Mouse (Mus musculus) c-Kit-positive CD71-negative TER-119-negative erythroid progenitor cells, embryonic 14.5 days (primary cell): ENCODE data around the gene Cyp2c23.

Experiments used
- DNase-seq: peaks from one replicate; pipeline ENCODE4 v3.0.0-alpha.2; 2013; ENCODE audit warnings: low read depth

Gene Cyp2c23

DNA sequence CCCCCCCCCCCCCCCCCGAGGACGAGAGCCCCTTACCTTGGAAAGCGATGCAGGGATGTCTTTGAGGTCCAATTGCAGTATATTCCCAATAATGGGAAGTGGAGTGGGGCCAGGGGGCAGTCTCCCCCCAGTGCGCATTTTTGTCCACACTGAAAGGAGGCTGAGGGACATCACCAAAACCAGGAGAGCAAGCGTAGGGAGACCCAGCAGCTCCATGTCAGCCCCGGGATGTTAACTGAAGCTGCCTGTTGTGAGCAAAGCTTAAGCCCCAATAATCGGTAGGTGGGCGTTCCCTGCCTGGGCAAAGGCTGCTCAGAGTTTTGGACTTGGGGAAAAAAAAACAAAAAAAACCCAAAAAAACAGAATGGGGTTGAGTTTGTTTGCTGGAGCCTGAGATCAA lies at the start of gene Cyp2c23:
Gene Cyp2c23, minus strand, starts transcription at position 237 of the 400 bp plus-strand sequence.
- no peak for DNase-seq

DNA sequence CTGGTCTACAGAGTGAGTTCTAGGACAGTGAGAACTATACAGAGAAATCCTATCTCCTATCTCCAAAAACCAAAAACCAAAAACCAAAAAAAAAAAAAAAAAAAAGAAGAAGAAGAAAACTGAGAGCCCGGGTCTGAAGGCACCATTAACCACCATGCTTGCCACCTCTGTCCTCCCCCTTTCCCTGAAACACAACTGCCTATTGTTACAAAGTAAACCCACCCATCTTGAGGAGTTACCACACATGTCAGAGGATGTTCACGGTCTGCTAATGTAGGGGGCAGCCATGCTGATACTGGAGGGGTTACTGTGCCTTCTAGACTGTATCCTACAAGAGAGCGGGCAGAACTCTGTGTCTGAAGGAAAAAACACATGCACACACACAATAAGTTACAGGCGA lies 48.0 kb upstream of the Cyp2c23 start:
- no peak for DNase-seq

DNA sequence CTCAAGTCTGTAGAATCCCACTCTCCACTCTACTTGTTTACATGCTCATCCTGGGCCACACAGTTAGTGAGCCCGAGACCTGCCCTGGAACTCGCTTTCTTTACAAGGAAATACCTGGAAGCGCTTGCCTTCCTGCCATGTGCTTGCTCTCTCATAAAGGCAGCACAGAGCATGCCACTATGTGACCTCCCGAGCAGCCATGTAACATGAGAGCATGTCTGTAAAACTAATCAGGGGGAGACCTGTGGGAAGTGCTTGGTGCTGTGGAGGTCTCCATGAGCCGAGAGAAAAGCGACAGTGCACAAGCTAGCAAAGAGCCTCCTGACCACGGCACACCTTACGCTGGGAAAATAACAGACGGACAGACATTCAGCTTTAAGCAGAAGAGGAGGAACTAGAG lies 47.4 kb upstream of the Cyp2c23 start:
- DNase-seq = no peak

DNA sequence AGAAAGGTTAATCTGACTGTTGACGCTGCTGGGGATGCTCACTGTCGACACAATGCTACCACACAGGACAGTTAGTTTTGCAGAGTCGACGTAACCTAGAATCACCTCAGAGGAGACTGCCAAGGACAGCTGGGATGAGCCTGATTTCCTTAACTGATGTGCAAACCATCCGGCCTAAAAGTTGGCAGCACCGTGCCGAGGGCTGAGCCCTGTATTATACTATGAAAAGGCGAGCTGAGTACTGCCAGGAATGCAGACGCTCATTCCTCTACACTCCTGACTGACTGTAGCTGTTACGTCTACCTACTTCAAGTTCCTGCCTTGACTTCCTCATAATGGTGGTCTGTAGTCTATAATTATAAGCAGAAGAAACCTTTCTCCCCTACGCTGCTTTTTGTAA lies 46.0 kb upstream of the Cyp2c23 start:
- no peak for DNase-seq

DNA sequence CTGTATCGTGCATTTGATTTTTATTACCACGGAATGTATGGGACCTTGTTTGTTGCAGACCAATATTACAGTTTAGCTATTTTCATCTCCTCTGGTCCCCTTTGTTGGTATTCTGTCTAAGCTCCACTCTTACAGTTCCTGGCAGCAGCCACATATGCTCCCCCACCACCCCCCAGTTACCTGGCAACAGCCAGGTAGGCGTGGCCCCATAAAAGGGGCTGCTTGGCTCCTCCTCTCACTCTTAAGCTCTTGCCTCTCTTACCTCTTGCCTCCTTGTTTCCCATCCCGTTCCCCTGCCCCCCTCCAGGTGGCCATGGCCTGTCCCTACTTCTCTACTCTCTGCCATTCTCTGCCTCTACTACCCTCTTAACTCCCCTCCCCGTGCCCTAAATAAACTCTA lies 42.2 kb upstream of the Cyp2c23 start:
- no peak for DNase-seq

DNA sequence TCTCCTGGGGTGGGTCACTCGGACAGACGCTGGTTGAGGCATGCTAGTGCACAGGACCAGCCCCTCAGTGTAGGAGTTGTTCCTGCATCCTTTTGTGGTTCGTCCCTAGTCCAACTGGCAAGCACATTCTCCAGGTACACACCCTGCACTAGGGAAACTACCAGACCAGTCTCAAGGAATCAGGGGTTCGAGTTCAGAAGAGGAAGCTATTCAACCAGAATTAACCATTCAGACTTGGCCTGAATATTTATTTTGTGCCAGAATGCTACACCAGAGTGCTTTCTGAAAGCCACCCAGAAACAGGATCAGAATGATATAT lies 40.9 kb upstream of the Cyp2c23 start:
- DNase-seq = no peak

DNA sequence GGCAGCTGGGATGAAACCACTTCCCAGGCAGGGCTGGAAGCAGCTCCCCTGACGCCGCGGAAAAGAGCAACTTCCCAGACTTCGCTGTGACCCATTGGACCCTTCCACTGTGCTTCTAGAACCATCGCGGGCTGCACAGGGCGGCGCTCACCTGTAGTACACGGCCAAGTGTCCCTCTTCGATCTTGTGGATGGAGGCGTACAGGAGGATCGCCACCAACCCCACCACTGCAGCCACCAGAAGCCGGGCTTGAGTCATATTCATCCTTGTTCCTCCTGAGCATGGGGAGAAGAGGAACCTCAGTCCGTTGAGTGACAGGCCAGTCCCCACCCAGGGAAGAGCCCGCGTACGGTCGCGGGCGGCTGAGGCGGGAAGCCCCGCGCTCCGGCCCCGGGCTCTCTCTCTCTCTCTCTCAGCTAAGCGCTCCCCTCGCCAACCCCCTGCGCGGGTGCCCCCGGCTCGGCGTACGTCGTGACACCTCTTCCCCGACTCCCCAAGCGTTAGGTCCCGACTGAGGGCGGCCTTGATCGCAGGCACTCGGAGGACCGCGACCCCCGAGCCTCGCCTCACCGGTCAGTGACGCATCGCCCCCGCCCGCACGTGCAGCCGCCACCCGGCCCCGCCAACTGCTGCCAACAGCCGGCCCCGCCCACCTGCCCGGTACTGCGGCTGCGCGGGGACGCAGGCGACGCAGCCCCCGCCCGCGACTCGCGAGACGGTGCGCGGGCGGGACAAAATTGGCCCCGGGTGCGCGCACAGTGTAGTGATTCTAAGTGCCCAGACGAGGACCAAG lies 40.3 kb upstream of the Cyp2c23 start, which contains the start of gene Erlin1:
Gene Erlin1, minus strand, starts transcription at position 665 of the 793 bp plus-strand sequence.
- DNase-seq = peak; percentile 71

DNA sequence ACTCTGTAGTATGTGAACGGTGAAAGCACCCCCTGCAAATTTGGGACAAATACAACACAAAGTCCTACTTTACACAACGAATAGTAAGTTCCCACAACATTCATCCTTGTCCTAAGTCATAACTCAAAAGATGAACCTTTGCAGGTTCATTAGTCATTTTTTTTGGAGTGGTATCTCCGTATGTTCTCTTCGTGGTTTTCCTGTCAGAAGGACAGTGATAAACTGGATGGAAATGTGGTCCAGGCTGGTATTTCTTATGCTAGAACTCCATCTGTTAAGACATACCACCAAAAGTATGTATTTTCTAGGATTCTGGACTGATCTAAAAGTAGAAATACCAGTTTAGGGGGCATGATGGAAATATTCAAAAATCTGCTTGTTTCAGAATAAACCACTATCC lies 39.2 kb upstream of the Cyp2c23 start:
- no peak for DNase-seq

DNA sequence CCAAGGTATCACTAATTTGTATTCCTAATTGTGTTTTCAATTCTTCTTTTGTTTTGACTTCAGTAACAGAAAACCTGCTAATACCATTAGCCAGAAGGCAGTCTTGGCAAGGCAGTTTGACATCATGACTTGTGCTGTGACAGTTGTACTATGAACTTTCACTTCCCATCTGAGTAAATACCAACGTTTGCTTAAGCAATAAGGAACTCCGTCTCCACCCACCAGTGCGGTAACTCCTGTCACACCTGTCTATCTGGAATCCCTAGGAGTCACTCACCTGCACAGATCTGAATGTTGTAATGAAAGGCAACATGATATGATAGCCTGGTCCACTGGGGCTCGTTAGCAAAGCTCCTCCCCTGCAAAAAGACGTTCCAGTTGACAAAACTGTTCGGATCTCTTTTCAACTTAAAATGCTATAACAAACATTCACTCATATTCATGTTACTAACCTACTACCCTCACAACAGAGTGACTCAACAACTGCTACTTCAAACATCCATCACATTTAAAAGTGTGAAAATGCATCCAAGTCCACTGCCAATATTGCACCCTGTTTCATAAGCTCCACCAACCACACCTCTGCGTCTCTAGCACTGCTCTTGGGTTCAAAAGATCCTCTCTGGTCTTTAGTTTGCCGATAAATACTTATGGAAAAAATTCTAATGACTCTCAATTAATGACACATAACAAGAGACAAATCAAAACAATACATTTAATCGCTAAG lies 38.5 kb upstream of the Cyp2c23 start:
- DNase-seq = no peak

DNA sequence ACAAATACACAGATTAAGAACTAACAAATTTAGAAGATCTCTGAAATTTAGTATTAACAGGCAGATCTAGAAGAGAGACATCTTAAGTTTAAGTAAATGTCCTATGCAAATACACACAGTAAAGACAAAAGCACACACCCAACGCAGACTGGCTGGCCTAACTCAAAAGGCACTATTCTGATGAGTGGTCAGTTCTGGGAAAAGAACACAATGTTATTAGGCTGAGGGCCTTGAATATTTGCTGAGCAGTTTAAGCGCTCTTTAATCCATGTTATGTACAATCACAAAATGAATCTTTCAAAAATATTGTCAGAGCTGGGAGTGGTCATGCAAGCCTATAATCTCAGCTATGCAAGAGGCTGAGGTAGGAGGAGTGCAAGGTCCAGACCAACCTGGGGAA lies 35.7 kb upstream of the Cyp2c23 start:
- no peak for DNase-seq

DNA sequence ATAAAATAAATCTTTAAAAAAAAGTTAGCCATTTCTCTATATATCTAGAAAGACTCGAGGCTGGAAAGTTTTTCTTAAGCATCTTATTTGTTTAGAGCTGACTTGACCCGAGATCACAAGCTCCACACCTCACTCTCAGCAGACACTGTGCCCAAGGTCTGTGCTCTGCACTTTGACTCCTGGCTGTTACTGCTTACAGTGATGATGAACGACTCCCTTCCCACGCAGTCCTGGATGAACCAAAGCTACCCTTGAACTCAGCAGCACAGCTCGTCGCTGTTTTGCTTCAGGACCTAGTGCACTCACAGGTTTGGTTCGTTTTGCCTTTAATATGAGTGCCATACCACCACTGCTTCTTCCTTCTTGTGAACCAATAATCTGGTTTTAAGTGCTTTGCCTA lies 34.8 kb upstream of the Cyp2c23 start:
- DNase-seq = no peak

DNA sequence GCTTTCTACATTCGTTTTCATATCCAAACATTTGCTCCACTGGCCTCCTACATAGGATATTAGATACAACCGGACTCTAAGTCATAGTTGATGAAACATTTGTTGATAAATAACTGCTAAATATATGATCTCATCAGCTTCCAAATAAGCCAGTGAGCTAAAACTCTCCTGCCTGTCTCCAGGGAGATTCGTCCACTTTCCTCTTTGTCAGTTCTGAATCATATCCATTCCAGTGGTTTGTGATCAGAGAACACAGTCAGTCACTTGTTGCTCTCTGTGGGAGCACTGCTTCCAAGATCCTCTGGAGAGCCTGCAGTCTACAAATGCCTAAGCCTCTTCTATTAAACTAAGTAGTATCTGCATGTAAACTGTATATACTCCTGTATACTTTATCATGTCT lies 31.2 kb upstream of the Cyp2c23 start:
- DNase-seq = no peak

DNA sequence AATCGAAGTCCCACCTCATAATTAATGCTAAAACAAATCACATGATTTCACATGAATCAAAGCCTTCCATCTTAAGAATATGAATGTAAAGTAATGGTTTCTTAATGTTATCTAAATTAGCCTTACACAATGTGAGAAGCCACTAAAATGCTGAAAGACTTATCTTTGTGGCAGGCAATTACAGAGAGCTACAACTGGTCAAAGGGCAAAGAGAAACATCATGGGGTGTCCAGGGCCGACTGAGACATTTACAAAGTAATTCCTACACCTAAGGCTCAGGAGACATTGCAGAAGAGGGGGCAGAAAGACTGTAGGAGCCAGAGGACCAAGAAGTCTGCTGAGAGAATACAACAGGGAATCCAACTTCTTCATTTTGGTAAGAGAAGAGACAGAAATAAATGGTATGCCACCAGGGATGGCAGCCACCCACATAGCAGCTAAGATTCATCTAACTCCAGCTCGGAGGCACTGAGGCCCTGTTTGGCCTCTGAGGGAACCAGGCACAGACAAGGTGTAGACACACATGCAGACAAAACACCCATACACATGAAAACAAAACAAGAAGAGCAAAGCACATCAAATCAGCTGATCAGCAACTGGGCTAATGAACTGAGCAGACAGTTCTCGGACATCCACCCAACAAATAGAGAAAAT lies 26.3 kb upstream of the Cyp2c23 start:
- DNase-seq = no peak

DNA sequence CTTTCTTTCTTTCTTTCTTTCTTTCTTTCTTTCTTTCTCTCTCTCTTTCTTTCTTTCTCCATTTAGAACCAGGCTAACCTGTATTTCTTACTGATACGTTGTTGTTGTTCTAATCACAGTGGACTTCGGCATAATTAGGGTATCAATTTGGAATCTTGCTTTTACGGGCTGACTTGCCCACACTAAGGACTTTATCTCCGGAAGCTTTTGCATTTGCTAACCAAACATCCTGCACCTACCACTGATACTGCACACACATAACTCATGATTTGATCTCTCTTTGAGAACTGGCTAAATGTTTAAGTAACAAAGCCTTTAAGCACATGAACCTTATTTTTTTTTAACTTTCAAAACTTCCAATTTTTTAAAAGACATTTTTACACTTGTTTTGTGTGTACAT lies 21.4 kb upstream of the Cyp2c23 start:
- no peak for DNase-seq

DNA sequence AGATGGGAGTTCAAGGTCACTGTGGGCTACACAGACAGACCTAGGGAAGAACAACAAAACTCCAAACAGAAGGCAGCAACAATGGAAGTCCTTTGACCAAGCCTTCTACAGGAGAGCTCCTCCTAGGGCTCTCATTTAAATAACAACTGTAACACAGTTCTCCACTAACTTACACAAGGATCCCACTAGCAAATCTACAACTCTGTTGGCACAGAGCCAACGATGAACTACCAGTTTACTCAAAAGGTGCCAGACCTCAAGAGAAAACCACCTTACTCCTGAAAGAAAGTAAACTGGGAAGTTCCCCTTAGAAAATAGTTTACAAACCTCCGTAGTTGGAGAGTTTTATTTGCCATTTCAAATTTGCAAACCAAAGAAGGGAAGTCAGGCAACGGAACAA lies 20.3 kb upstream of the Cyp2c23 start:
- DNase-seq = no peak

DNA sequence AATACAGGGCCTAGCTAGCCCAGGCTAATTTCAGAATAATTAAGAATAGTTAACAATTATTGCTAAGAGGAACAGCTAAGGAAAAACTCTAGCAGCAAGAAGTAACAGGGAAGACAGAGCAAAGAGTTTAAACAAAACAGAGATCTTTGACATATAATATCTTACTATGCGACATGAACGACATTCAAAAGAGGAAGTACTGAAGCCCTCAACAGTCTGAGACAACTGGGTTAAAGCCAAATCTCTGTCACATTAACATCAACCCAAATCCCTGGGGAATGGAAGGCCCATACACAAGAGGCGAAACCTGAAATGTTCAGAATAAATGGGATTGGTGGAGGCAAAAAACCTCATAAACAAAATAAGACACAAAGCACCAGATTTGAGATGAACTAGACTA lies 16.8 kb upstream of the Cyp2c23 start:
- no peak for DNase-seq

DNA sequence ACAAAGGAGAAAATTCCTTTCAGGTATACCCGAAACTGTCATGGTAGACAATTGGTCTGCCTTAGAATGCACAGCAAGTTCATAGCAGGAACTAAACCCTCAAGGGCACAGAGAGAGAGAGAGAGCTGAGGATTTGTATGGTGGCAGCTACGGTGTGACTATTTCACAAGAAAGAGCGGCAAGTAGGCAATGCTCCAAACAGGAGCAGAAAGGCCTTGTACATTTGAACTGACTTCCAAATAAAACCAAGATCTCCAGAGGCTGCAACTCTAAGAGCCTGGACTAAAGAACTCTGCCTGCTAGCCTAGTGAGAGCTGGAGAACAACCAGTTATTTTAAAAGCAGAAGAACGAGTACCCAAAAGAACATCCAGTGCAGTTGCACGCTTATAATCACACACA lies 13.1 kb upstream of the Cyp2c23 start:
- DNase-seq = no peak

DNA sequence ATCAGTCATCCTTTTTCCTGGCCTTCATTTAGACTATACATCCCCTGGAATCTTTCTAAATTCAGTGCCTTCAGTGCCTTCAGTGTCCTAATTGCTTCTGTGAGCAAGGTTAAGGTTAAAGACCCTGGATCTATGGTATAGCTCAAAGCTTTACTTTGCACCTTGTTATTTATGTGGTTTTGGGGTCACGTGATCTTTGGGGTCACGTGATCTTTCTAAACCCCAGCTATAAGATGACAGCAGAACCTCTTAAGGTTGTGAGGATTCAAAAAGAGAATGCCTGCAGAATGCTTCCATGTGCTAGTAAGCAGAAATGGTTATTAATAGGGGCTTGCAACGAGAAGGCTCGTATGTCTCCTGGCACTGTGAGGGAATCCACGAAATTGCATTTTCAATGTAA lies 4.4 kb upstream of the Cyp2c23 start:
- no peak for DNase-seq

DNA sequence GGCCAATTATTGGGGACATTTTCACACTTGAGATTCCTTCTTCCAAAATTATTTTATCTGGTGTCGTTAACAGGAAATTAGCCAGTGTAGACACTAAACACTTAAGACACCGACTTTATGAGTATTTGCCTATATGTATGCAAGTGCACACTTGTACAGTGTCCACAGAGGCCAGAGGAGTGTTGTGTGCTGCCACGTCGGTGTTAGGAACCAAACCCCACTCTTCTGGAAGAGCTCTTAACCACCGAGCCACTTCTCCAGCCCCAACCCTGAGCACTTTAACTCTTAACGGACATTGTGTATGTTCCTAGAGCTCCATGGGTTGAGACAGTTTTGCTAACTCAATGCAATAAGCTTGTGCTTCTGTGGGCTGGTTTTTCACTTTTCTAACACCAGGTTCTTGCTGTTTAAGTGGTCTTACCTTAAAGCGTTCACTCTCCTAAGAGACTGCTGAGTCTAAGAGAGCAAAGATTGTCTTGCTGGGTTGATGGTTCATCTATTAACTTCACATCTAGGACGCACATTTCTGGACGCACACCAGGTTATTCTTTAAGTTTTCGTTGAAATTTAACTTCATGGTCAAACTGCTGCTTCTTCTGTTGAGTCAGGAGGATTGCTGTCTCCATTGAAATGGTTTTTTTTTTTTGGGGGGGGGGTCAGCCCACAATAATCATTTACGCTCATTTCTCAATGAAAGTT lies 3.2 kb upstream of the Cyp2c23 start:
- DNase-seq = no peak

DNA sequence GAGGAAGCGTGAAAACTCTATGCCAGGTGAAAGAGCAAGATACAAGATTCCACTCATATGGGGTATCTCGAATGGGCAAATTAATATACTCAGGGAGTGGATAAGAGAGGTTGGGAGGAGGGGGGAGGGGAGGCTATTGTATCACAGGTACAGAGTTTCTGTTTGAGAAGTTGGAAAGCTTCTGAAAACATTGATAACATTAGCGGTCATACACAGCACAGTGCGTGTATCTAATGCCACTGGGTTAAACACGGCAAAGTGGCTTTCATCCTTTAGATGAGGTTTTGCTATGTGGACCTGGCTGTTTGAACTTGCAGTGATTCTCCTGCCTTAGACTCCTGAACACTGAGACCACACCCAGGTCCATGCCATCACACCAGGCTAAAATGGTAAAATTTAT lies 1.0 kb upstream of the Cyp2c23 start:
- DNase-seq = no peak

DNA sequence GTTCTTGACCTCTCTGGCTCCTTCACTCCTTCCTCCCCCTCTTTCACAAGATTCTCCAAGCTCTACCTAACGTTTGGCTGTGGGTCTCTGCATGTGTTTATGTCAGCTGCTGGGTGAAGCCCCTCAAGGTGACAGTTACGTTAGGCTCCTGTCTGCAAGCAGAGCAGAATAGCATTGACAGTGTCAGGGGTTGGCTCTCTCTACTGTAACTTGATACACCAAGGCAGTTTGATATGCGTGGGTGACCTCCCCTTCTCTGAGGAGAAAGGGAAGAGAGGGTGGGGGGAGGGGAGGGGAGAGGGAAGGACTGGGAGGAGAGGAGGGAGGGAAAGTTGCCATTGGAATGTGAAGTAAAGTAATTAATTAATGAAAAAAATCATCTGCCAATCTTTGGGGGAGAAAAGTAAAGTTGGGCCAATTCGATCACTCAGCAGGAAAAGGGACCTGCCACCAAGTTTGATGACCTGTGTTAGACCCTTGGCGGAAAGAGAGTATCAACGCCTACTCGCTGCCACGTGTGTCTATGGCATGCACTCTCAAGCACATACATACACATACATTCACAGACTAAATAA lies 2.0 kb downstream of the Cyp2c23 start:
- no peak for DNase-seq

DNA sequence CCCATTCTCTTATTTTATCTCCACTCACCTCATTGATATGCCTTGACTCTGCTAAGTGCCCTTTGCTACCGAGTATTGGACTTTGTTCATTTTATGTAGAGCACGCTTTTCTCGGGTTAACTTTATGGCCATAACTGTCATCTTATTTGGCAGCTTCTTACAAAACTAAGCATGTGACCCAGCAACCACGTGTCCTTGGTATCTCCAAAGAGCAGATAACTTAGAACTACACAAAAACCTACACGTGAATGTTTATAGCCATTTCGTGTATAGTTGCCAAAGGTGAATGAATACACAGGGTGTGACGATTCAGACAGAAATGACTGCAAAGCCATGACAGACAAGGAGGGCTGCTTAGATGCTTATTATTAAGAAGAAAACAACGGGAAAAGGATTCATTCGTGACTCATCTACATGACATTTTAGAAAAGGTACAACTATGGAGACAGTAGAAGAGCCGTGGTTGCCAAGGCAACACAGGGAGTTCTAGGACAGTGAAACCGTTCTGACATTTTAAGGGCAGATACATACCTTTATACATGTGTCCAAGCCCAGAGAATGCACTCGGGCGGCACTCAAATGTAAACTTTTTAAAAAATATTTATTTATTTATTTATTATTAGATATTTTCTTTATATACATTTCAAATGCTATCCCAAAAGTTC lies 4.0 kb downstream of the Cyp2c23 start:
- no peak for DNase-seq
